Comparison of ENCODE assay signal across 16 mouse cellular contexts in genomic region chr13:6280073-6280472, GRCm38 (mm10).
"Had no signal": no experiment of that assay in that cellular context is flagged by ENCODE, and none has a peak within 500 bp of the region (broad histone marks: within the 10 kb centered on the region; RNA-seq: fewer than 3 reads in every experiment).

No protein-coding gene starts in this region.

- H3K36me3 ChIP-seq: liver, embryonic 12.5 days; midbrain, embryonic 12.5 days; neural tube, embryonic 13.5 days; neural tube, embryonic 15.5 days; stomach, embryonic 15.5 days had no signal

- H3K27ac ChIP-seq: liver, embryonic 12.5 days; liver, embryonic 14.5 days; midbrain, embryonic 12.5 days; neural tube, embryonic 13.5 days; neural tube, embryonic 15.5 days; stomach, embryonic 15.5 days; stomach, postnatal 0 days had no signal

- H3K9me3 ChIP-seq: liver, embryonic 12.5 days; midbrain, embryonic 12.5 days; neural tube, embryonic 13.5 days; neural tube, embryonic 15.5 days; stomach, embryonic 15.5 days had no signal

- H3K4me2 ChIP-seq: liver, embryonic 12.5 days; lung, embryonic 14.5 days; midbrain, embryonic 12.5 days; neural tube, embryonic 13.5 days; neural tube, embryonic 15.5 days; stomach, embryonic 15.5 days had no signal

- H3K4me3 ChIP-seq: liver, embryonic 12.5 days; midbrain, embryonic 12.5 days; neural tube, embryonic 13.5 days; neural tube, embryonic 15.5 days; stomach, embryonic 15.5 days had no signal

- H3K27me3 ChIP-seq: liver, embryonic 12.5 days; midbrain, embryonic 12.5 days; neural tube, embryonic 13.5 days; neural tube, embryonic 15.5 days; stomach, embryonic 15.5 days had no signal

- DNase-seq: lung, adult 18-20 months; lung, embryonic 14.5 days; lung, postnatal 10 days; lung, postnatal 4 days; retina, postnatal 1 day; right cerebral cortex, adult 18-20 months; thymus, adult 2 months; thymus, postnatal 25 days; thymus, postnatal 4 days had no signal

- ATAC-seq: liver, embryonic 12.5 days had no signal

- H3K9ac ChIP-seq: liver, embryonic 12.5 days; liver, embryonic 14.5 days; lung, embryonic 14.5 days; midbrain, embryonic 12.5 days; neural tube, embryonic 13.5 days; neural tube, embryonic 15.5 days; stomach, embryonic 15.5 days had no signal

- H3K4me1 ChIP-seq: liver, embryonic 12.5 days; midbrain, embryonic 12.5 days; neural tube, embryonic 13.5 days; neural tube, embryonic 15.5 days; stomach, embryonic 15.5 days had no signal
